ENCODE assay signal across 17 mouse cellular contexts in genomic region chr1:35957425-35958372, GRCm38 (mm10).
DNase-seq lines count a peak whose midpoint lies in the region; ATAC-seq and TF ChIP-seq lines count a peak whose summit lies in the region.
"Had no signal": no experiment of that assay in that cellular context is flagged by ENCODE, and none has a peak within 500 bp of the region (broad histone marks: within the 10 kb centered on the region; RNA-seq: fewer than 3 reads in every experiment).

No protein-coding gene starts in this region.

- H3K79me2 ChIP-seq in heart, adult 2 months (replicated peaks; ENCODE audit: control insufficient read depth, insufficient read depth, low read length) = no peaks in the 10 kb centered on the region

- peaks cover 11% of the 10 kb centered on the region for H3K4me1 ChIP-seq in forebrain, embryonic 15.5 days
- H3K4me1 ChIP-seq in midbrain, embryonic 13.5 days (replicated peaks) = peaks cover 14% of the 10 kb centered on the region
- no peaks in the 10 kb centered on the region for H3K4me1 ChIP-seq in heart, adult 2 months (ENCODE audit: control insufficient read depth, insufficient read depth, low read length)
- H3K4me1 ChIP-seq: intestine, embryonic 15.5 days had no signal

- DNase-seq in frontal cortex, postnatal 36 days (ENCODE audit: low spot score in 2 of 2) = no peak
- peak; percentile 78 for DNase-seq in brain, embryonic 14.5 days (ENCODE audit: low read depth)
- no peak for DNase-seq in heart, adult 11 months
- DNase-seq in heart, adult 2 months = no peak
- no peak for DNase-seq in right cerebral cortex, adult 18-20 months
- DNase-seq: adrenal gland, postnatal 14 days; cerebellum, adult 9-10 months; kidney, postnatal 36 days; layer of hippocampus, postnatal 36 days; liver, postnatal 0 days; lung, postnatal 14 days had no signal

- peak overlapping the region; percentile 25; the same call in 1 of the 2 replicates for H3K27ac ChIP-seq in forebrain, embryonic 15.5 days (replicated peaks)
- peak overlapping the region; percentile 49 for H3K27ac ChIP-seq in midbrain, embryonic 13.5 days
- no peak overlapping the region for H3K27ac ChIP-seq in heart, adult 2 months
- H3K27ac ChIP-seq: intestine, embryonic 15.5 days; neural tube, embryonic 12.5 days had no signal

- ATAC-seq in frontal cortex, adult (ENCODE audit: low TSS enrichment) = peak; percentile 41; the same call in 1 of the 2 replicates
- peak; percentile 81 for ATAC-seq in forebrain, embryonic 15.5 days (replicated peaks)
- ATAC-seq in midbrain, embryonic 13.5 days = peak; percentile 74
- ATAC-seq: intestine, embryonic 15.5 days; liver, postnatal 0 days had no signal

- intact Hi-C loops in heart, adult 2 months (cut with DNase I) = no loop called here

- no peaks in the 10 kb centered on the region for H3K27me3 ChIP-seq in forebrain, embryonic 15.5 days
- H3K27me3 ChIP-seq in midbrain, embryonic 13.5 days = no peaks in the 10 kb centered on the region
- H3K27me3 ChIP-seq in heart, adult 2 months (ENCODE audit: control insufficient read depth, insufficient read depth, low read length) = no peaks in the 10 kb centered on the region
- H3K27me3 ChIP-seq: intestine, embryonic 15.5 days; neural tube, embryonic 12.5 days had no signal

- H3K9me3 ChIP-seq in forebrain, embryonic 15.5 days = no peaks in the 10 kb centered on the region
- no peaks in the 10 kb centered on the region for H3K9me3 ChIP-seq in midbrain, embryonic 13.5 days
- H3K9me3 ChIP-seq: intestine, embryonic 15.5 days; neural tube, embryonic 12.5 days had no signal

- no peak overlapping the region for H3K4me2 ChIP-seq in forebrain, embryonic 15.5 days (replicated peaks)
- no peak overlapping the region for H3K4me2 ChIP-seq in midbrain, embryonic 13.5 days (replicated peaks)
- H3K4me2 ChIP-seq: heart, embryonic 11.5 days; intestine, embryonic 15.5 days; neural tube, embryonic 12.5 days had no signal

- 35% methylated on average over 8 of the region's 8 CpGs for WGBS in forebrain, embryonic 15.5 days
- WGBS in midbrain, embryonic 13.5 days = 50% methylated on average over 8 of the region's 8 CpGs
- 82% methylated on average over 8 of the region's 8 CpGs for WGBS in heart, adult 2 months

- no peak for TF ChIP-seq EP300 in heart, adult 2 months (IDR thresholded peaks at IDR 0.05; ENCODE audit: insufficient read depth, low read depth, low read length)

- no peak for TF ChIP-seq POLR2A in brain, embryonic 14.5 days (IDR thresholded peaks at IDR 0.05; ENCODE audit: borderline replicate concordance, extremely low read depth, insufficient read depth, insufficient read length, poor library complexity, severe bottlenecking)
- TF ChIP-seq POLR2A in heart, adult 2 months (IDR thresholded peaks at IDR 0.05; ENCODE audit: insufficient read depth, low read depth, low read length) = no peak

- H3K36me3 ChIP-seq in forebrain, embryonic 15.5 days = no peaks in the 10 kb centered on the region
- no peaks in the 10 kb centered on the region for H3K36me3 ChIP-seq in midbrain, embryonic 13.5 days
- H3K36me3 ChIP-seq in heart, adult 2 months (ENCODE audit: control insufficient read depth, insufficient read depth, low read length) = no peaks in the 10 kb centered on the region
- H3K36me3 ChIP-seq: intestine, embryonic 15.5 days; neural tube, embryonic 12.5 days had no signal

- H3K4me3 ChIP-seq in forebrain, embryonic 15.5 days = no peak overlapping the region
- H3K4me3 ChIP-seq in midbrain, embryonic 13.5 days (replicated peaks) = no peak overlapping the region
- H3K4me3 ChIP-seq in heart, adult 2 months = no peak overlapping the region
- H3K4me3 ChIP-seq: intestine, embryonic 15.5 days; neural tube, embryonic 12.5 days had no signal

- TF ChIP-seq CTCF in brain, embryonic 14.5 days (IDR thresholded peaks at IDR 0.05; ENCODE audit: borderline replicate concordance, extremely low read depth, insufficient read depth, insufficient read length) = no peak
- no peak for TF ChIP-seq CTCF in heart, adult 2 months (IDR thresholded peaks at IDR 0.05)

- no peak overlapping the region for H3K9ac ChIP-seq in forebrain, embryonic 15.5 days (replicated peaks)
- no peak overlapping the region for H3K9ac ChIP-seq in midbrain, embryonic 13.5 days (replicated peaks)
- H3K9ac ChIP-seq in heart, adult 2 months (ENCODE audit: low read depth, low read length) = no peak overlapping the region
- H3K9ac ChIP-seq: intestine, embryonic 15.5 days; liver, postnatal 0 days; neural tube, embryonic 12.5 days had no signal
